Mouse (Mus musculus) embryonic facial prominence, embryonic 14.5 days (tissue): ENCODE measurements around the gene Scrn2. TPM values are rescaled to one million over a fixed set of nuclear protein-coding genes. Genes with fewer than 3 reads are reported as not detected.

Experiments used
- ATAC-seq: fragments of 200-750 bp; cut with Nextera tagmentation; 2 replicates; pipeline ENCODE4 v1.8.0; 2017; ENCODE audit warnings: low read depth, moderate number of reproducible peaks, moderate TSS enrichment
- DNase-seq: peaks from one replicate; pipeline ENCODE4 v3.0.0-alpha.2; 2015; ENCODE audit warnings: low spot score
- H3K27ac ChIP-seq: fragments of 300-500 bp; sonication (generic); replicated peaks from 2 replicates; pipeline ENCODE4 v1.5.1; 2014; ENCODE audit warnings: low read depth, mild to moderate bottlenecking, low read length, moderate library complexity
- H3K27me3 ChIP-seq: fragments of 300-500 bp; sonication (generic); replicated peaks from 2 replicates; pipeline ENCODE4 v1.6.1; 2014; ENCODE audit warnings: low read length; ENCODE audit not compliant: control insufficient read depth, insufficient read depth
- H3K36me3 ChIP-seq: fragments of 300-500 bp; sonication (generic); 2 replicates; pipeline ENCODE4 v1.6.1; 2014; ENCODE audit warnings: low read length, mixed read lengths; ENCODE audit not compliant: control insufficient read depth, insufficient read depth
- H3K4me1 ChIP-seq: fragments of 300-500 bp; sonication (generic); 2 replicates; pipeline ENCODE4 v1.6.1; 2014; ENCODE audit warnings: antibody characterized with exemption, low read length; ENCODE audit not compliant: control insufficient read depth, insufficient read depth
- H3K4me2 ChIP-seq: fragments of 300-500 bp; sonication (generic); 2 replicates; pipeline ENCODE4 v1.6.1; 2014; ENCODE audit warnings: low read depth, mild to moderate bottlenecking, low read length, moderate library complexity, mixed read lengths
- H3K4me3 ChIP-seq: fragments of 300-500 bp; sonication (generic); 2 replicates; pipeline ENCODE4 v1.5.1; 2014; ENCODE audit warnings: low read depth, mild to moderate bottlenecking, low read length
- H3K9ac ChIP-seq: fragments of 300-500 bp; sonication (generic); 2 replicates; pipeline ENCODE4 v1.6.1; 2014; ENCODE audit warnings: low read depth, mild to moderate bottlenecking, low read length, moderate library complexity, mixed read lengths
- H3K9me3 ChIP-seq: fragments of 300-500 bp; sonication (generic); 2 replicates; pipeline ENCODE4 v1.6.1; 2016; ENCODE audit warnings: low read length; ENCODE audit not compliant: control insufficient read depth
- WGBS: fragments of 180-500 bp; shearing (Covaris S2); extraction: QIAGEN DNeasy Blood & Tissue Kit; methylation state at CpG from one replicate; pipeline ENCODE4 v1.1.7; 2014; 5-methylcytosine and 5-hydroxymethylcytosine counted together
- polyA plus RNA-seq: library from polyadenylated mRNA; unstranded; fragments of >200 nt; fragmentation: Nextera tagmentation; extraction: Ambion mirVana; gene quantifications from 2 replicates; pipeline ENCODE4 v1.2.1, GENCODE M21; 2014

The Scrn2 gene
- polyA plus RNA-seq, 1 experiment from 2014 or later: 14.7 TPM

GRCm38 (mm10) chr11:97050944-97051586 lies 21.3 kb downstream of the Scrn2 start:
- H3K9me3 ChIP-seq: no peaks in the 10 kb centered on the region
- H3K27me3 ChIP-seq: no peaks in the 10 kb centered on the region
- H3K4me1 ChIP-seq: peaks cover 10% of the 10 kb centered on the region
- no peak for DNase-seq
- peak overlapping the region; percentile 82 for H3K4me2 ChIP-seq
- H3K36me3 ChIP-seq: peaks cover 58% of the 10 kb centered on the region
- ATAC-seq: no peak
- H3K9ac ChIP-seq: peak overlapping the region; percentile 81
- WGBS: 28% methylated on average over 12 of the region's 13 CpGs
- peak overlapping the region; percentile 67 for H3K4me3 ChIP-seq
- H3K27ac ChIP-seq: no peak overlapping the region

GRCm38 (mm10) chr11:97052219-97052646 lies 22.5 kb downstream of the Scrn2 start:
- 25% methylated on average over 7 of the region's 11 CpGs for WGBS
- Histone ChIP-seq H3K4me1 (peaks cover 10% of the 10 kb centered on the region), H3K27ac (no peak overlapping the region), H3K36me3 (peaks cover 62% of the 10 kb centered on the region), H3K4me3 (no peak overlapping the region), H3K9me3 (no peaks in the 10 kb centered on the region), H3K4me2 (peak overlapping the region; percentile 82; the same call in 1 of the 2 replicates), H3K9ac (peak overlapping the region; percentile 81; the same call in 1 of the 2 replicates), H3K27me3 (no peaks in the 10 kb centered on the region)
- DNase-seq: no peak
- ATAC-seq: no peak

- 36% methylated on average over 9 of the region's 9 CpGs for WGBS
- Histone ChIP-seq H3K4me1 (no peaks in the 10 kb centered on the region), H3K27ac (no peak overlapping the region; the same call in none of the 2 replicates), H3K9me3 (no peaks in the 10 kb centered on the region), H3K36me3 (peaks cover 46% of the 10 kb centered on the region), H3K4me3 (no peak overlapping the region), H3K4me2 (no peak overlapping the region), H3K9ac (no peak overlapping the region), H3K27me3 (no peaks in the 10 kb centered on the region)
- ATAC-seq (peak; percentile 71), DNase-seq (peak; percentile 29)
These were observed 33.7 kb downstream of the Scrn2 start for GRCm38 (mm10) chr11:97063274-97063920.

- H3K27me3 ChIP-seq: no peaks in the 10 kb centered on the region
- 87% methylated on average over 3 of the region's 3 CpGs for WGBS
- no peak overlapping the region; the same call in 1 of the 2 replicates for H3K27ac ChIP-seq
- H3K4me2 ChIP-seq: no peak overlapping the region
- H3K36me3 ChIP-seq: peaks cover 46% of the 10 kb centered on the region
- H3K9me3 ChIP-seq: no peaks in the 10 kb centered on the region
- H3K4me3 ChIP-seq: no peak overlapping the region
- ATAC-seq: no peak
- DNase-seq: no peak
- no peak overlapping the region for H3K9ac ChIP-seq
- no peaks in the 10 kb centered on the region for H3K4me1 ChIP-seq
These were observed 34.2 kb downstream of the Scrn2 start for GRCm38 (mm10) chr11:97063921-97064295.

DNA sequence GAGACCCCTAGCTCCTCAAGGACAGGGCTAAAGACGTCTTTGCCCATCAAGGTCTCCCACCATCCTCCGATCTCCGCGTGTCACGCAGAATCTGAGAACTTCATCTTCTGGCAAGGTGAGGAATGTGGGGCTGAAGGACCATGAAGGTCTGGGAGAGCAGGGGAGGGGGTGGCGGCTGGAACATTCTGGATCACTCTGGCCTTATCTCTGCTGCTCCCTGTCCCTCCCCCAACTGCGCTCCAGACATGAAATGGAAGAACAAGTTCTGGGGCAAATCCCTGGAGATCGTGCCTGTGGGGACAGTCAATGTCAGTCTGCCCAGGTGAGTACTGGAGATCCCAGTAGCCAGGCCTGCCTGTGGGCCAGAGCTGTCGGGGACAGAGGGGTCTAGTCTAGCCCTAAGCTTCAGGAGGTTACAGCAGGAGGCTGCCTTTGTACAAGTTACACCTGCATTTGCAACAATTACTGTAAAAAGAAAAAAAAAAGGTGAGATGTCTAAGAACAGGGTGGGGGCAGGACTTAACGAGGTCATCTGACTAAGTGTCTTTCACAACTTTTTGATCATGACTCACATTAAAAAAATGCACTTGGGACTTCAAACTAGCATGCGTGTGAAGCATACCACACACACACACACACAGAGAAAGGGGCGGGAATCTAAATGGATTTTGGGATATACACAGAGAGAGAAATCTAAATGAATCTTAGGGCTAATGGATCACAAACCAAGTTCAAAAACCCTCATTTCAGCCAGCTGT lies 36.0 kb downstream of the Scrn2 start:
- peaks cover 33% of the 10 kb centered on the region for H3K36me3 ChIP-seq
- H3K4me3 ChIP-seq: no peak overlapping the region
- no peak overlapping the region for H3K4me2 ChIP-seq
- no peak overlapping the region for H3K27ac ChIP-seq
- 82% methylated on average over 12 of the region's 12 CpGs for WGBS
- DNase-seq (no peak), ATAC-seq (no peak)
- H3K27me3 ChIP-seq: no peaks in the 10 kb centered on the region
- H3K9me3 ChIP-seq: no peaks in the 10 kb centered on the region
- no peaks in the 10 kb centered on the region for H3K4me1 ChIP-seq
- no peak overlapping the region for H3K9ac ChIP-seq

GRCm38 (mm10) chr11:97066656-97067360 lies 37.1 kb downstream of the Scrn2 start:
- H3K9me3 ChIP-seq: no peaks in the 10 kb centered on the region
- 0 out of 2 replicates have a peak, but pooled peaks have one; percentile 24 for ATAC-seq
- no peak for DNase-seq
- H3K4me1 ChIP-seq: no peaks in the 10 kb centered on the region
- no peak overlapping the region for H3K27ac ChIP-seq
- H3K4me2 ChIP-seq: no peak overlapping the region
- H3K9ac ChIP-seq: no peak overlapping the region
- no peak overlapping the region for H3K4me3 ChIP-seq
- H3K36me3 ChIP-seq: peaks cover 24% of the 10 kb centered on the region
- no peaks in the 10 kb centered on the region for H3K27me3 ChIP-seq
- WGBS: 46% methylated on average over 22 of the region's 22 CpGs

DNA sequence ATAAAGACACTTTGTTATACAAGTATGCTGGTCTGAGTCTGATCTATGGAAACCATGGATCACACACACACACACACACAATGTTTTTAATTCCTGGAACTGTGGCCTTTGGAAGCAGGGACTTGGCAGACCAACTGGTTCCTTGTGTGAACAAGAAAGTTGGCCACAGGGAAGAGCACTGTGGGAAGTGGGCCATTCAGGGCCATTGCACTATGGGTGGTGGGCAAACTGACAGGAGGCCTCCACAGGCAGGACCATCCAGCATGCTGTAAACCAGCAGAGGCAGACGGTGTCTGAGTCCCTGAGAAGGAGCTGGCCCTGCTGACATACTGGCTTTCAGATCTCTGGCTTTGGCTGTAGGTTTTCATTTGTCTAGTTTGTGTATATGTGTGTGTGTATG lies 39.6 kb downstream of the Scrn2 start:
- H3K4me3 ChIP-seq: no peak overlapping the region
- H3K9me3 ChIP-seq: no peaks in the 10 kb centered on the region
- no peak overlapping the region for H3K9ac ChIP-seq
- no peaks in the 10 kb centered on the region for H3K4me1 ChIP-seq
- no peak overlapping the region for H3K27ac ChIP-seq
- peaks cover 24% of the 10 kb centered on the region for H3K36me3 ChIP-seq
- 45% methylated on average over 1 of the region's 1 CpGs for WGBS
- H3K27me3 ChIP-seq: no peaks in the 10 kb centered on the region
- DNase-seq (no peak), ATAC-seq (no peak)
- H3K4me2 ChIP-seq: no peak overlapping the region

GRCm38 (mm10) chr11:97069770-97070169 lies 40.0 kb downstream of the Scrn2 start:
- Histone ChIP-seq H3K9me3 (no peaks in the 10 kb centered on the region), H3K4me2 (no peak overlapping the region), H3K27me3 (no peaks in the 10 kb centered on the region), H3K27ac (no peak overlapping the region), H3K4me3 (no peak overlapping the region), H3K4me1 (no peaks in the 10 kb centered on the region), H3K9ac (no peak overlapping the region), H3K36me3 (peaks cover 24% of the 10 kb centered on the region)
- no peak for ATAC-seq
- DNase-seq: no peak
- WGBS: 92% methylated on average over 2 of the region's 2 CpGs
